Mouse (Mus musculus): ENCODE results near the gene Gja3. TPM values are rescaled to one million over a fixed set of nuclear protein-coding genes. Genes with fewer than 3 reads are reported as not detected.
A peak's percentile ranks its signal among the peaks of the same experiment; 100 is the strongest.

The Gja3 gene
- 0.08 TPM in 1 of 2 replicates, not detected in the other for polyA plus RNA-seq (2012; rRNA removed)

GRCm38 (mm10) chr14:57057563-57058321, at the start of gene Gja3:
Gja3 (minus strand) TSS chr14:57058100.
- no peak for TF ChIP-seq POLR2A (IDR thresholded peaks at IDR 0.05; ENCODE audit: borderline replicate concordance, insufficient read depth, low read length)
- TF ChIP-seq CTCF (IDR thresholded peaks at IDR 0.05; ENCODE audit: borderline replicate concordance, insufficient read depth, low read depth, low read length), result no peak
- H3K27ac ChIP-seq (ENCODE audit: insufficient read depth, low read length), result no peak within 1 kb of the TSS
- no peaks in the 10 kb centered on the region; the same call in 1 of the 2 replicates for H3K27me3 ChIP-seq (ENCODE audit: control insufficient read depth, insufficient read depth, low read length)
- WGBS, result under 1% methylated on average over 75 of the region's 79 CpGs
- no peaks in the 10 kb centered on the region for H3K4me1 ChIP-seq (ENCODE audit: control insufficient read depth, insufficient read depth, low read length)
- no peak for DNase-seq
- no peak within 1 kb of the TSS for H3K4me3 ChIP-seq (replicated peaks; ENCODE audit: insufficient read depth, low read depth, low read length)

- Histone ChIP-seq H3K4me3 (replicated peaks; ENCODE audit: insufficient read depth, low read depth, low read length) (no peak overlapping the region), H3K4me1 (ENCODE audit: control insufficient read depth, insufficient read depth, low read length) (no peaks in the 10 kb centered on the region), H3K27ac (ENCODE audit: insufficient read depth, low read length) (no peak overlapping the region), H3K27me3 (ENCODE audit: control insufficient read depth, insufficient read depth, low read length) (no peaks in the 10 kb centered on the region; the same call in 1 of the 2 replicates)
- WGBS, result 85% methylated on average over 8 of the region's 8 CpGs
- DNase-seq, result no peak
- TF ChIP-seq CTCF (IDR thresholded peaks at IDR 0.05; ENCODE audit: borderline replicate concordance, insufficient read depth, low read depth, low read length), result no peak
- no peak for TF ChIP-seq POLR2A (IDR thresholded peaks at IDR 0.05; ENCODE audit: borderline replicate concordance, insufficient read depth, low read length)
These were observed 49.2 kb upstream of the Gja3 start for GRCm38 (mm10) chr14:57107091-57107490.

DNA sequence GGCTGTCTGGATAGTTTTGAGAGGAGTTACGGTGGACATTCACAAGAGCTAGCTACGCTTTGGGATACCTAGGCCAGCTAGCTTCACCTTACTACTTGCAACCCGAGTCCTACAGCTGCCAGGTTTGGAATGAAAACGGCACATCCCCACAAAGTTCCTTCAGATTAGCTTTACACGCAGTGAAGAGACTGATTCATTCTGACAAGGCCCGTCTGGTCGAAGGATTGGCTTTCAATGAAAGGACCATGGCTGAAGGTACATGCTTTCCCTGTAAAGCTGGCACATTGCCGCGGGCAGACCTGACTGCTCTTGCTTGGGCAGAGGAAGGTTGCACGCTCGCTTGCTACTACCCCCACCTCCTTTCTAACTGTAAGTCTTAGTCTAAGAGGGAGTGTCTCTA, 47.8 kb upstream of the Gja3 start:
- no peak for DNase-seq
- TF ChIP-seq POLR2A (IDR thresholded peaks at IDR 0.05; ENCODE audit: borderline replicate concordance, insufficient read depth, low read length), result no peak
- TF ChIP-seq CTCF (IDR thresholded peaks at IDR 0.05; ENCODE audit: borderline replicate concordance, insufficient read depth, low read depth, low read length), result no peak
- no peaks in the 10 kb centered on the region; the same call in 1 of the 2 replicates for H3K27me3 ChIP-seq (ENCODE audit: control insufficient read depth, insufficient read depth, low read length)
- H3K27ac ChIP-seq (ENCODE audit: insufficient read depth, low read length), result no peak overlapping the region
- no peak overlapping the region for H3K4me3 ChIP-seq (replicated peaks; ENCODE audit: insufficient read depth, low read depth, low read length)
- H3K4me1 ChIP-seq (ENCODE audit: control insufficient read depth, insufficient read depth, low read length), result no peaks in the 10 kb centered on the region
- 33% methylated on average over 11 of the region's 11 CpGs for WGBS

DNA sequence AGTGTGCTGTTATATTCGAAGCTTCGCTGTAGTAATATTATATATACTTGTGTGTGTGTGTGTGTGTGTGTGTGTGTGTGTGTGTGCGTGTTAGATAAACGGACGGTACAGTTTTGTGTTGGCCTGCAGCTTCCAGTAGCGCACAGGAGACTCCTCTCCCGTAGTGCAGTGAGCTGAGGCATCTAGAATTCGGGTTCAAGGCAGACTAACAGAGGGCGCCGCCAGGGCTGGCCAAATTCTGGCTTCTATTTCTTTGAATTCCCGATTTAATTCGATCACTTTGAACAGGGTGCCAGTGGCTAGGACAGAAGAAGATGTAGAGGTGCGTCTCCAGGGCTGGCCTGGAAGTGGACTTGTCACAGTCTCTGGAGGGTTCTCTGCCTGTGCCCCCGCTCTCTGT, 47.2 kb upstream of the Gja3 start:
- no peak overlapping the region for H3K4me3 ChIP-seq (replicated peaks; ENCODE audit: insufficient read depth, low read depth, low read length)
- no peak for DNase-seq
- WGBS, result 14% methylated on average over 14 of the region's 14 CpGs
- H3K27me3 ChIP-seq (ENCODE audit: control insufficient read depth, insufficient read depth, low read length), result no peaks in the 10 kb centered on the region; the same call in 1 of the 2 replicates
- no peak overlapping the region for H3K27ac ChIP-seq (ENCODE audit: insufficient read depth, low read length)
- H3K4me1 ChIP-seq (ENCODE audit: control insufficient read depth, insufficient read depth, low read length), result no peaks in the 10 kb centered on the region
- TF ChIP-seq CTCF (IDR thresholded peaks at IDR 0.05; ENCODE audit: borderline replicate concordance, insufficient read depth, low read depth, low read length), result no peak
- no peak for TF ChIP-seq POLR2A (IDR thresholded peaks at IDR 0.05; ENCODE audit: borderline replicate concordance, insufficient read depth, low read length)

GRCm38 (mm10) chr14:57104106-57105023, 46.5 kb upstream of the Gja3 start, which contains the start of gene Gjb2:
Gjb2 (minus strand) TSS chr14:57104702.
- Histone ChIP-seq H3K4me1 (ENCODE audit: control insufficient read depth, insufficient read depth, low read length) (no peaks in the 10 kb centered on the region), H3K27ac (ENCODE audit: insufficient read depth, low read length) (no peak within 1 kb of the TSS), H3K4me3 (replicated peaks; ENCODE audit: insufficient read depth, low read depth, low read length) (peak within 1 kb of the TSS; percentile 51), H3K27me3 (ENCODE audit: control insufficient read depth, insufficient read depth, low read length) (no peaks in the 10 kb centered on the region; the same call in 1 of the 2 replicates)
- TF ChIP-seq POLR2A (IDR thresholded peaks at IDR 0.05; ENCODE audit: borderline replicate concordance, insufficient read depth, low read length) (no peak), CTCF (IDR thresholded peaks at IDR 0.05; ENCODE audit: borderline replicate concordance, insufficient read depth, low read depth, low read length) (no peak)
- DNase-seq, result peak; percentile 11 to 16
- 1% methylated on average over 101 of the region's 101 CpGs for WGBS

- 3% methylated on average over 22 of the region's 22 CpGs for WGBS
- H3K4me3 ChIP-seq (replicated peaks; ENCODE audit: insufficient read depth, low read depth, low read length), result peak overlapping the region; percentile 51
- no peak for DNase-seq
- H3K27me3 ChIP-seq (ENCODE audit: control insufficient read depth, insufficient read depth, low read length), result no peaks in the 10 kb centered on the region; the same call in 1 of the 2 replicates
- H3K4me1 ChIP-seq (ENCODE audit: control insufficient read depth, insufficient read depth, low read length), result no peaks in the 10 kb centered on the region
- TF ChIP-seq CTCF (IDR thresholded peaks at IDR 0.05; ENCODE audit: borderline replicate concordance, insufficient read depth, low read depth, low read length) (no peak), POLR2A (IDR thresholded peaks at IDR 0.05; ENCODE audit: borderline replicate concordance, insufficient read depth, low read length) (no peak)
- H3K27ac ChIP-seq (ENCODE audit: insufficient read depth, low read length), result no peak overlapping the region
These were observed 45.8 kb upstream of the Gja3 start for GRCm38 (mm10) chr14:57103711-57104105.

DNA sequence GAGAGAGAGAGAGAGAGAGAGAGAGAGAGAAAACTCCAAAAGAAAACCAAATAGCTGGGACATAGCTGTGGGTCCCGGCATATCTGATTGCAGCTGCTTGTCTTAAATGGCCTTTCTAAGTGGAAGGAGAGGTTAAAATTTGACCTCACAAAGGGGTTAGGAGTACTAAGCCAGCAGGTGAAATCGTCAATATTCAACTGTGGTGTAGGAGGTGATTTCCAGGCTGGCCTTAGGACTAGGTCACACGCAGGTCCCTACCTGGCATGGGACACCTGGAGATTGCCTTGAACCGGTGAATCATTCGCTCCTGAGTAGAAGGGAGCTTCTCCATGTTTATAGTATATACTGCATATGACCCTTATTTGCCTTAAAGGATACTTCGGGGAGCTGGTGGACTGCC, 45.2 kb upstream of the Gja3 start:
- no peaks in the 10 kb centered on the region for H3K4me1 ChIP-seq (ENCODE audit: control insufficient read depth, insufficient read depth, low read length)
- no peak overlapping the region for H3K27ac ChIP-seq (ENCODE audit: insufficient read depth, low read length)
- 76% methylated on average over 6 of the region's 6 CpGs for WGBS
- TF ChIP-seq POLR2A (IDR thresholded peaks at IDR 0.05; ENCODE audit: borderline replicate concordance, insufficient read depth, low read length), result no peak
- H3K4me3 ChIP-seq (replicated peaks; ENCODE audit: insufficient read depth, low read depth, low read length), result no peak overlapping the region
- H3K27me3 ChIP-seq (ENCODE audit: control insufficient read depth, insufficient read depth, low read length), result no peaks in the 10 kb centered on the region; the same call in 1 of the 2 replicates
- no peak for DNase-seq
